Mouse (Mus musculus) heart, postnatal 0 days (tissue): ENCODE data around the gene Spaca4. TPM values are rescaled to one million over a fixed set of nuclear protein-coding genes. Genes with fewer than 3 reads are reported as not detected.

Experiments
- ATAC-seq: fragments of 200-750 bp; cut with Nextera tagmentation; 2 replicates; pipeline ENCODE4 v1.8.0; 2017; ENCODE audit warnings: low read depth, moderate number of reproducible peaks, moderate library complexity; ENCODE audit not compliant: insufficient read depth
- DNase-seq: peaks from one replicate; pipeline ENCODE4 v3.0.0-alpha.2; 2016; ENCODE audit warnings: low spot score
- H3K27ac ChIP-seq: fragments of 300-500 bp; sonication (generic); 2 replicates; pipeline ENCODE4 v1.5.1; 2014; ENCODE audit warnings: low read depth, mild to moderate bottlenecking
- H3K27me3 ChIP-seq: fragments of 300-500 bp; sonication (generic); 2 replicates; pipeline ENCODE4 v1.6.1; 2014; ENCODE audit warnings: low read length, mixed read lengths; ENCODE audit not compliant: control insufficient read depth, insufficient read depth
- H3K36me3 ChIP-seq: fragments of 300-500 bp; sonication (generic); replicated peaks from 2 replicates; pipeline ENCODE4 v1.6.1; 2014; ENCODE audit warnings: low read length, mixed read lengths; ENCODE audit not compliant: control insufficient read depth, insufficient read depth
- H3K4me1 ChIP-seq: fragments of 300-500 bp; sonication (generic); 2 replicates; pipeline ENCODE4 v1.6.1; 2014; ENCODE audit warnings: antibody characterized with exemption; ENCODE audit not compliant: control insufficient read depth, insufficient read depth
- H3K4me2 ChIP-seq: fragments of 300-500 bp; sonication (generic); 2 replicates; pipeline ENCODE4 v1.6.1; 2014; ENCODE audit warnings: low read depth, mild to moderate bottlenecking, low read length, moderate library complexity
- H3K4me3 ChIP-seq: fragments of 300-500 bp; sonication (generic); 2 replicates; pipeline ENCODE4 v1.5.1; 2014; ENCODE audit warnings: low read depth, low read length
- H3K9ac ChIP-seq: fragments of 300-500 bp; sonication (generic); replicated peaks from 2 replicates; pipeline ENCODE4 v1.6.1; 2014; ENCODE audit warnings: low read depth, low read length, mixed read lengths
- H3K9me3 ChIP-seq: fragments of 300-500 bp; sonication (generic); replicated peaks from 2 replicates; pipeline ENCODE4 v1.6.1; 2016; ENCODE audit warnings: low read length; ENCODE audit not compliant: control insufficient read depth
- CTCF ChIP-seq: IDR thresholded peaks from 2 replicates; pipeline ENCODE4 v1.5.1; 2016; ENCODE audit warnings: antibody characterized with exemption, control low read depth, low read depth
- EP300 ChIP-seq: IDR thresholded peaks from 2 replicates; pipeline ENCODE4 v1.6.1; 2016; ENCODE audit warnings: antibody characterized with exemption, low read depth
- WGBS: fragments of 180-500 bp; shearing (Covaris S2); extraction: QIAGEN DNeasy Blood & Tissue Kit; methylation state at CpG from one replicate; pipeline ENCODE4 v1.1.7; 2014; 5-methylcytosine and 5-hydroxymethylcytosine counted together
- polyA plus RNA-seq: library from polyadenylated mRNA; unstranded; fragments of >200 nt; fragmentation: Nextera tagmentation; extraction: Ambion mirVana; gene quantifications from 2 replicates; pipeline ENCODE4 v1.2.1, GENCODE M21; 2015
- total RNA-seq: library from RNA; depleted of rRNA; stranded (reverse); fragments of >200 nt; gene quantifications from 2 replicates; pipeline ENCODE4 v1.2.3, GENCODE M21; 2014; ENCODE audit warnings: low replicate concordance

Gene Spaca4
- total and polyA plus RNA-seq, 2 experiments from 2014 or later = not detected

GRCm38 (mm10) chr7:45701072-45701471 is 24.5 kb downstream of the Spaca4 start:
- Histone ChIP-seq H3K4me3 (peak overlapping the region; percentile 20; the same call in 1 of the 2 replicates), H3K9ac (peak overlapping the region; percentile 47; the same call in 1 of the 2 replicates), H3K4me2 (peak overlapping the region; percentile 63), H3K36me3 (no peaks in the 10 kb centered on the region), H3K4me1 (peaks cover 19% of the 10 kb centered on the region), H3K27ac (no peak overlapping the region; the same call in 1 of the 2 replicates), H3K27me3 (peaks cover 24% of the 10 kb centered on the region), H3K9me3 (no peaks in the 10 kb centered on the region)
- no peak for TF ChIP-seq CTCF
- no peak for TF ChIP-seq EP300
- ATAC-seq = no peak
- no peak for DNase-seq
- 33% methylated on average over 11 of the region's 11 CpGs for WGBS

GRCm38 (mm10) chr7:45700301-45701015 is 25.2 kb downstream of the Spaca4 start:
- under 1% methylated on average over 20 of the region's 20 CpGs for WGBS
- H3K27ac ChIP-seq = no peak overlapping the region
- peaks cover 19% of the 10 kb centered on the region for H3K4me1 ChIP-seq
- H3K4me2 ChIP-seq = peak overlapping the region; percentile 63
- peak overlapping the region; percentile 43; the same call in 1 of the 2 replicates for H3K9ac ChIP-seq
- peak; percentile 83 for DNase-seq
- peaks cover 24% of the 10 kb centered on the region for H3K27me3 ChIP-seq
- peak overlapping the region; percentile 44 for H3K4me3 ChIP-seq
- TF ChIP-seq CTCF = no peak
- TF ChIP-seq EP300 = no peak
- no peak for ATAC-seq
- H3K9me3 ChIP-seq = no peaks in the 10 kb centered on the region
- H3K36me3 ChIP-seq = no peaks in the 10 kb centered on the region

DNA sequence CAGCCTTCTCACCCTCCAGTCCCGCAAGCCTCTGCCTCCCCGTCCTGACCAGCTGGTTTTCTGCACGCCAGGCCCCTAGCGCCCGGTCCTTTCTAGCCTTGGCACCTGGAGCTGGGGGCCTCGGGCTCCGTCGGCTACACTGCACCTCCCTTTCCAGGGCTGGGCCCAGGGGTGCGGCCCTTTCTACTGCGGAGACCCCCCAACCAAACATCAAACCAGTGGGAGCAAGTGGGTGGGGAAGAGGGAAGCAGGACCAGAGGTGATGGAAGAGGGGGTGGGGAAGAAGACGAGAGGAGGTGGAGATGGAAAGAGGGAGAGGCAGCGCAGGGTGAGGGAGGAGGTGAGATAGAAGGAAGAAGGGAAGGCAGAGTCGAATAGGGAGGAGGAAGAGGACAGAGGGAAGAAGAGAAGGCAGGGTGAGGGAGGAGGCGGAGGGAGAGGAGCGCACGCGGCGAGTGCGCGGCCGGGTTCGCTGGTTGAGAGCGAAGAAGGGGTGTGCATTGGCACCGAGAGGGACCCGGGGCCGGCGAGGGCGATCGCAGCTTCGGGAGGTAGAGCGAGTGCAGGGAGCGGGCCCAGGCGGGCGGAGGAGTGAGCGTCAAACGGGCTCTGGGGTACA is 26.0 kb downstream of the Spaca4 start, which contains the start of gene Car11:
Gene Car11 (plus strand): TSS at position 321 of the 619 bp plus-strand sequence.
- TF ChIP-seq EP300 (no peak), CTCF (no peak)
- Histone ChIP-seq H3K27me3 (peaks cover 24% of the 10 kb centered on the region), H3K27ac (no peak within 1 kb of the TSS), H3K36me3 (no peaks in the 10 kb centered on the region), H3K4me1 (peaks cover 19% of the 10 kb centered on the region), H3K4me2 (peak within 1 kb of the TSS; percentile 63), H3K4me3 (peak within 1 kb of the TSS; percentile 44), H3K9me3 (no peaks in the 10 kb centered on the region), H3K9ac (peak within 1 kb of the TSS; percentile 43; the same call in 1 of the 2 replicates)
- DNase-seq = no peak
- no peak for ATAC-seq
- 3% methylated on average over 35 of the region's 36 CpGs for WGBS

DNA sequence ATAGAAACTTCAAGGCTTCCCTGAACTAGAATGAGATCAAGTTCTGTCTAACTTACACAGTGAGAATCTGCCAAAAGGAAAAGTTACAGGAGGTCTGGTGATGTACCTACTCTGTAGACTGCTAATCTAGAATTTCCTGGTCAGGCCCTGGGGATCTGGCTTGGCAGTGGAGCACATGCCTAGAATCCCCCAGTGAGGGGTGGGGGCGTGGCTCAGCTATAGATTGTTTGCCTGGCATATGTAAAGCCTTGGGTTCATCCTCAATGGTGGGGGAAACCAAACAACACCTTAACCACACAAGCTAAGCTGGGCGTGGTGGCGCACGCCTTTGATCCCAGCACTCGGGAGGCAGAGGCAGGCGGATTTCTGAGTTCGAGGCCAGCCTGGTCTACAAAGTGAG is 27.7 kb downstream of the Spaca4 start:
- Histone ChIP-seq H3K4me3 (no peak overlapping the region), H3K9ac (no peak overlapping the region), H3K9me3 (no peaks in the 10 kb centered on the region), H3K4me1 (peaks cover 11% of the 10 kb centered on the region), H3K27me3 (peaks cover 24% of the 10 kb centered on the region), H3K27ac (no peak overlapping the region), H3K4me2 (no peak overlapping the region), H3K36me3 (no peaks in the 10 kb centered on the region)
- TF ChIP-seq CTCF = no peak
- TF ChIP-seq EP300 = no peak
- no peak for DNase-seq
- no peak for ATAC-seq
- 70% methylated on average over 7 of the region's 7 CpGs for WGBS

DNA sequence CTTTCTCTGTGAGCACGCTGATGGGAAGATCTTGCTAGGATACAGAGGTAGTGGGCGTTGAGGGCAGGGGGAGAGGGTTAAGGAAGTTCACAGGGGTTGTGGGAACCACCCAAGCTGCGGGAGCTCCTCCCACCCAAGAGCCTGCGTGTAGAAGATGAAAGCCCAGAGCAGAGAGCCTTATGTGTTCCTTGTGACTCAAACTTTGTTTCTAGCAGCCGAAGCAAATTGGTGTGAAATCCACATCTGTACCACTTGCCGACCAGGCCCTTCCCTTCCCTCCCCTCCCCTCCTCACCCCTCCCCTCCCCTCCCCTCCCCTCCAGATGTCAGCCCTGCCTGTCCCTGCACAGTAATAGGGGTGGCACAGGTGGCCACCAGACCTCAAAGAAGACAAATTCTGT is 30.5 kb downstream of the Spaca4 start:
- DNase-seq (no peak), ATAC-seq (no peak)
- Histone ChIP-seq H3K4me2 (no peak overlapping the region), H3K27ac (no peak overlapping the region), H3K4me3 (no peak overlapping the region), H3K4me1 (peaks cover 16% of the 10 kb centered on the region), H3K9ac (no peak overlapping the region), H3K36me3 (no peaks in the 10 kb centered on the region), H3K27me3 (peaks cover 19% of the 10 kb centered on the region), H3K9me3 (no peaks in the 10 kb centered on the region)
- TF ChIP-seq EP300 (no peak), CTCF (no peak)
- 30% methylated on average over 6 of the region's 6 CpGs for WGBS
